Mouse (Mus musculus) CH12.LX (cell line): ENCODE data around the gene Gm14085.

ENCODE experiments used
- BHLHE40 ChIP-seq: IDR thresholded peaks from 2 replicates; pipeline ENCODE4 v1.6.1; 2011; ENCODE audit warnings: mild to moderate bottlenecking, low read depth, low read length, improper control_type of control experiment
- ELF1 ChIP-seq: IDR thresholded peaks from 2 replicates; pipeline ENCODE4 v1.6.1; 2014; ENCODE audit warnings: low read depth, mild to moderate bottlenecking, inconsistent platforms, low read length, improper control_type of control experiment
- GABPA ChIP-seq: IDR thresholded peaks from 2 replicates; pipeline ENCODE4 v1.6.1; 2012; ENCODE audit warnings: low read depth, low read length, improper control_type of control experiment, inconsistent platforms; ENCODE audit not compliant: insufficient replicate concordance
- JUND ChIP-seq: conservative IDR thresholded peaks from 2 replicates; pipeline ENCODE4 v1.6.1; 2011; ENCODE audit warnings: low read depth, low read length, improper control_type of control experiment
- MAZ ChIP-seq: IDR thresholded peaks from 2 replicates; pipeline ENCODE4 v1.6.1; 2012; ENCODE audit warnings: low read depth, mild to moderate bottlenecking, inconsistent platforms, low read length, improper control_type of control experiment, moderate library complexity
- NRF1 ChIP-seq: IDR thresholded peaks from 2 replicates; pipeline ENCODE4 v1.6.1; 2014; ENCODE audit warnings: low read depth, mild to moderate bottlenecking, inconsistent platforms, low read length, improper control_type of control experiment, moderate library complexity
- POLR2A ChIP-seq: IDR thresholded peaks from 2 replicates; pipeline ENCODE4 v1.6.1; 2011; ENCODE audit warnings: low read depth, mild to moderate bottlenecking, improper control_type of control experiment, low read length
- POLR2AphosphoS2 ChIP-seq: IDR thresholded peaks from 2 replicates; pipeline ENCODE4 v1.6.1; 2011; ENCODE audit warnings: low read depth, low read length, improper control_type of control experiment
- TCF12 ChIP-seq: IDR thresholded peaks from 2 replicates; pipeline ENCODE4 v1.6.1; 2014; ENCODE audit warnings: low read depth, mild to moderate bottlenecking, inconsistent platforms, low read length, improper control_type of control experiment
- UBTF ChIP-seq: IDR thresholded peaks from 2 replicates; pipeline ENCODE4 v1.6.1; 2012; ENCODE audit warnings: low read depth, mild to moderate bottlenecking, inconsistent platforms, low read length, improper control_type of control experiment, moderate library complexity

- TF ChIP-seq UBTF (no peak), POLR2AphosphoS2 (no peak), TCF12 (no peak), JUND (no peak), POLR2A (no peak), GABPA (no peak), ELF1 (no peak), MAZ (no peak), NRF1 (no peak), BHLHE40 (no peak)
Measured at GRCm38 (mm10) chr2:122575470-122575869, 90.7 kb downstream of the Gm14085 start.
